Mouse (Mus musculus): ENCODE results near the gene Ak2.

- no peak for TF ChIP-seq POLR2A (IDR thresholded peaks at IDR 0.05; ENCODE audit: borderline replicate concordance, extremely low read depth, insufficient read depth, insufficient read length, poor library complexity, severe bottlenecking)
- no peak for TF ChIP-seq CTCF (IDR thresholded peaks at IDR 0.05; ENCODE audit: borderline replicate concordance, extremely low read depth, insufficient read depth, insufficient read length)
Measured at GRCm38 (mm10) chr4:128958849-128959248, 32.9 kb upstream of the Ak2 start.

Data from brain, embryonic 14.5 days (tissue).